Mouse (Mus musculus): Measurements from ENCODE around the gene Lyz2. TPM values are rescaled to one million over a fixed set of nuclear protein-coding genes. Genes with fewer than 3 reads are reported as not detected.

The Lyz2 gene
- 86.6 and 87.8 TPM in 2 replicates for polyA plus RNA-seq (2015; fragmentation: Nextera tagmentation; extraction: Ambion mirVana)

DNA sequence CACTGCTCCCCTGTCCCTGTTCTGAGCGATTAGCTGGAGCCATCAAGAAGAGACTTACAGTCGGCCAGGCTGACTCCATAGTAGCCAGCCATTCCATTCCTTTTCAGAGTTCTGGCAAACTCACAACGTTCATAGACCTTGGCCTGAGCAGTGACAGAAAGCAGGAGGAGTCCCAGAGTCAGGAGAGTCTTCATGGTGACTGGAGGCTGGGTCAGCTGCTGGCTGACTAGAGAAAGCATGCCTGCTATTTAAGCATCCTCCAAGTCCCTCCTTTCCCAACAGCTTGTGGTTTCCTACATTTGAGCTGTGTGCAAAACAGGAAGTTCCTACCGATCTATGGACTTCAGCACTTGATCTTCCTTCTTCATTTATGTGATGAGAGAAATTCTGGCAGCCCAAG, at the start of gene Lyz2:
Lyz2 (minus strand) TSS at position 273 of the 400 bp plus-strand sequence.
- H3K4me1 ChIP-seq (ENCODE audit: control insufficient read depth, insufficient read depth, low read length), result peaks cover 6% of the 10 kb centered on the region
- H3K9me3 ChIP-seq (replicated peaks; ENCODE audit: control insufficient read depth, low read length), result no peaks in the 10 kb centered on the region
- no peak within 1 kb of the TSS for H3K4me3 ChIP-seq (ENCODE audit: low read length)
- 31% methylated on average over 4 of the region's 4 CpGs for WGBS
- no peak for ATAC-seq (replicated peaks; ENCODE audit: extremely low read depth, insufficient read depth, low FRiP score)
- no peak within 1 kb of the TSS for H3K4me2 ChIP-seq (ENCODE audit: low read depth, low read length)
- no peaks in the 10 kb centered on the region for H3K36me3 ChIP-seq (ENCODE audit: control insufficient read depth, insufficient read depth)
- 0 out of 2 replicates have a peak, but pooled peaks cover 2% of the 10 kb centered on the region for H3K27me3 ChIP-seq (ENCODE audit: control insufficient read depth, insufficient read depth, low read length)
- no peak within 1 kb of the TSS for H3K27ac ChIP-seq (ENCODE audit: low read length)
- no peak within 1 kb of the TSS for H3K9ac ChIP-seq (ENCODE audit: low read length)

DNA sequence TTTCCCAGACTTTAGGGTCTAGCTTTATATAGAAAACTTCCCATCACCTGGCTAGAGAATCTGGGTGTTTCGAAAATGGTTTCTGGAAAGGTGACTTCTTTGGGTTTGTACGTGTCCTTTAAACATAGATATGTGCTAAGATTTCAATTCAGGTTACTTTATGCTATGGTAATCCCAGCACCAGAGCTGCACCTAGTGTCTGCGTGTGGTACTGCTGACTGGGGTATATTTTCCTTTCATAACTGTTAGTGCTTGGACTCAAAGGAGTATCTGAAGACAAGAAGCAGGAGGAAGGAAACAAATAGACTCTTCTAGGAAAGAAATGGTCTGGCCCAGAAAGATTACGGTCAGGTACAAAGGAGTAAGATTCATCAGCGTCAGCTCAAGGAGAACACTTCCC, 48.4 kb upstream of the Lyz2 start:
- H3K4me3 ChIP-seq (ENCODE audit: low read length), result no peak overlapping the region
- H3K9me3 ChIP-seq (replicated peaks; ENCODE audit: control insufficient read depth, low read length), result no peaks in the 10 kb centered on the region
- H3K27ac ChIP-seq (ENCODE audit: low read length), result no peak overlapping the region
- no peak overlapping the region for H3K4me2 ChIP-seq (ENCODE audit: low read depth, low read length)
- no peak overlapping the region for H3K9ac ChIP-seq (ENCODE audit: low read length)
- ATAC-seq (replicated peaks; ENCODE audit: extremely low read depth, insufficient read depth, low FRiP score), result no peak
- peaks cover 5% of the 10 kb centered on the region for H3K4me1 ChIP-seq (ENCODE audit: control insufficient read depth, insufficient read depth, low read length)
- WGBS, result 67% methylated on average over 5 of the region's 5 CpGs
- H3K36me3 ChIP-seq (ENCODE audit: control insufficient read depth, insufficient read depth), result no peaks in the 10 kb centered on the region
- no peaks in the 10 kb centered on the region for H3K27me3 ChIP-seq (ENCODE audit: control insufficient read depth, insufficient read depth, low read length)

- Histone ChIP-seq H3K27ac (ENCODE audit: low read length) (no peak overlapping the region), H3K9me3 (replicated peaks; ENCODE audit: control insufficient read depth, low read length) (no peaks in the 10 kb centered on the region), H3K9ac (ENCODE audit: low read length) (no peak overlapping the region), H3K4me3 (ENCODE audit: low read length) (no peak overlapping the region), H3K36me3 (ENCODE audit: control insufficient read depth, insufficient read depth) (no peaks in the 10 kb centered on the region), H3K4me2 (ENCODE audit: low read depth, low read length) (no peak overlapping the region), H3K4me1 (ENCODE audit: control insufficient read depth, insufficient read depth, low read length) (peaks cover 3% of the 10 kb centered on the region), H3K27me3 (ENCODE audit: control insufficient read depth, insufficient read depth, low read length) (no peaks in the 10 kb centered on the region)
- WGBS, result 81% methylated on average over 7 of the region's 7 CpGs
- no peak for ATAC-seq (replicated peaks; ENCODE audit: extremely low read depth, insufficient read depth, low FRiP score)
These were observed 41.7 kb upstream of the Lyz2 start for GRCm38 (mm10) chr10:117323782-117324181.

- Histone ChIP-seq H3K4me2 (ENCODE audit: low read depth, low read length) (no peak overlapping the region), H3K4me1 (ENCODE audit: control insufficient read depth, insufficient read depth, low read length) (no peaks in the 10 kb centered on the region), H3K27me3 (ENCODE audit: control insufficient read depth, insufficient read depth, low read length) (no peaks in the 10 kb centered on the region), H3K9ac (ENCODE audit: low read length) (no peak overlapping the region), H3K36me3 (ENCODE audit: control insufficient read depth, insufficient read depth) (no peaks in the 10 kb centered on the region), H3K9me3 (replicated peaks; ENCODE audit: control insufficient read depth, low read length) (no peaks in the 10 kb centered on the region), H3K27ac (ENCODE audit: low read length) (no peak overlapping the region), H3K4me3 (ENCODE audit: low read length) (no peak overlapping the region)
- 90% methylated on average over 5 of the region's 5 CpGs for WGBS
- ATAC-seq (replicated peaks; ENCODE audit: extremely low read depth, insufficient read depth, low FRiP score), result no peak
These were observed 40.5 kb upstream of the Lyz2 start for GRCm38 (mm10) chr10:117322630-117323029.

DNA sequence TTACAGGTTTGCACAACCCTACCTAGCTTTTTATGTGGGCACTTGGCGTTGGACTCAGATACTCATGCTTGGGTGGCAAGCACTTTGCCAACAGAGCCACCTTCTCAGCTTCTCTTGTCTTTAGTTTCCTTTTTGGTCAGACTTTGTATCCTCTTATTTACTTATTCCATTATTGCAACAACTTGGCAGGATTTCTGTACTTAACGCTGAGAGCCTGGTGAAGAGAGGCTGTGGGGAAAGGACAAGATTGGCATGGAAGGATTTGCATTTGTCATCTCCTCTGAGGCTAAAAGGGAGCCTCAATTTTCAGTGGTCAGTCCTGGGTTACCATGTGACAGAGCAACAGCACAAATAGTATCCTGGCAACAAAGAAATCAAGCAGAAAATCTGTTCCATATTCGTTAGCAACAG, 38.5 kb upstream of the Lyz2 start:
- Histone ChIP-seq H3K36me3 (ENCODE audit: control insufficient read depth, insufficient read depth) (no peaks in the 10 kb centered on the region), H3K4me1 (ENCODE audit: control insufficient read depth, insufficient read depth, low read length) (no peaks in the 10 kb centered on the region), H3K4me2 (ENCODE audit: low read depth, low read length) (no peak overlapping the region), H3K9me3 (replicated peaks; ENCODE audit: control insufficient read depth, low read length) (no peaks in the 10 kb centered on the region), H3K27me3 (ENCODE audit: control insufficient read depth, insufficient read depth, low read length) (no peaks in the 10 kb centered on the region), H3K27ac (ENCODE audit: low read length) (no peak overlapping the region), H3K4me3 (ENCODE audit: low read length) (no peak overlapping the region), H3K9ac (ENCODE audit: low read length) (no peak overlapping the region)
- no peak for ATAC-seq (replicated peaks; ENCODE audit: extremely low read depth, insufficient read depth, low FRiP score)
- WGBS, result 81% methylated on average over 3 of the region's 3 CpGs

DNA sequence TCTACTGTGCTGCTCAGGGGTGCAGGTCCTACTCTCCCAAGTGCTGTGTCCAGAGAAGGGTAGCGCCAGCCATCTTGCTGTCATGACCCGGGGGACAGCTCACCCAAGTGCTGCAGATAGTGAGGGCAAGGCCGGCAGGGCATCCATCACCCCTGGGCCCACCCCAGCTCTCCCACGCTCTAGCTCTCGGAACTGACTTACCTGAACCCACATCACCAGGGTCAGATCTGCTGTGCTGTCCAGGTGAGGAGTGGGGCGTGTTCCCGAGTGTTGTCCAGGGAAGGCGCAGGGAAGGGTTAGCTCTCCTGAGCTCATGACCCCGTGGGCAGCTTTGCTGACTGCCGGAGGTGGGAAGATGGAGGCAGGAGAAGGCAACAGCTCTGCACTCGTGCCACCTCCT, 34.3 kb upstream of the Lyz2 start:
- Histone ChIP-seq H3K4me3 (ENCODE audit: low read length) (no peak overlapping the region), H3K9ac (ENCODE audit: low read length) (no peak overlapping the region), H3K9me3 (replicated peaks; ENCODE audit: control insufficient read depth, low read length) (no peaks in the 10 kb centered on the region), H3K4me2 (ENCODE audit: low read depth, low read length) (no peak overlapping the region), H3K27me3 (ENCODE audit: control insufficient read depth, insufficient read depth, low read length) (no peaks in the 10 kb centered on the region), H3K36me3 (ENCODE audit: control insufficient read depth, insufficient read depth) (no peaks in the 10 kb centered on the region), H3K27ac (ENCODE audit: low read length) (no peak overlapping the region), H3K4me1 (ENCODE audit: control insufficient read depth, insufficient read depth, low read length) (no peaks in the 10 kb centered on the region)
- 89% methylated on average over 11 of the region's 11 CpGs for WGBS
- no peak for ATAC-seq (replicated peaks; ENCODE audit: extremely low read depth, insufficient read depth, low FRiP score)

DNA sequence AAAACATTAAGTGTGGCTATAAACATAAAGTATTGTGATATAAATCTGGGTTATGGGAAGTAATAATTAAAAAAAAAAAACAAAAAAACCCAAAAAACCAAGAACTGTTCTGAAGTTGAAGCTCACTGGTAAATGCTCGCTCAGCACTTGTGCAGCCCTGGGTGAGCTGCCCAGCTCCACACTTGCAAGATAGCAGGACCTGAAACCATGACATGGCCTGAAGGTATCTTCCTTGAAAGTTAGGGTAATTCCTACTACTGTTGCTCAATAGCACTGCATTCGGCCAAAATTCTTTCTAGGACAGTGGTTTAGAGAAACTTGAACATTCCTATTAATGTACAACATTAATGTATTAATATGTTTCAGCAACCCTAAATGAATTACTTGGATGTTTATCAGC, 31.0 kb upstream of the Lyz2 start:
- Histone ChIP-seq H3K27me3 (ENCODE audit: control insufficient read depth, insufficient read depth, low read length) (no peaks in the 10 kb centered on the region), H3K27ac (ENCODE audit: low read length) (no peak overlapping the region), H3K4me3 (ENCODE audit: low read length) (no peak overlapping the region), H3K36me3 (ENCODE audit: control insufficient read depth, insufficient read depth) (no peaks in the 10 kb centered on the region), H3K4me2 (ENCODE audit: low read depth, low read length) (no peak overlapping the region), H3K9ac (ENCODE audit: low read length) (no peak overlapping the region), H3K4me1 (ENCODE audit: control insufficient read depth, insufficient read depth, low read length) (no peaks in the 10 kb centered on the region), H3K9me3 (replicated peaks; ENCODE audit: control insufficient read depth, low read length) (no peaks in the 10 kb centered on the region)
- no peak for ATAC-seq (replicated peaks; ENCODE audit: extremely low read depth, insufficient read depth, low FRiP score)
- 85% methylated on average over 2 of the region's 2 CpGs for WGBS

DNA sequence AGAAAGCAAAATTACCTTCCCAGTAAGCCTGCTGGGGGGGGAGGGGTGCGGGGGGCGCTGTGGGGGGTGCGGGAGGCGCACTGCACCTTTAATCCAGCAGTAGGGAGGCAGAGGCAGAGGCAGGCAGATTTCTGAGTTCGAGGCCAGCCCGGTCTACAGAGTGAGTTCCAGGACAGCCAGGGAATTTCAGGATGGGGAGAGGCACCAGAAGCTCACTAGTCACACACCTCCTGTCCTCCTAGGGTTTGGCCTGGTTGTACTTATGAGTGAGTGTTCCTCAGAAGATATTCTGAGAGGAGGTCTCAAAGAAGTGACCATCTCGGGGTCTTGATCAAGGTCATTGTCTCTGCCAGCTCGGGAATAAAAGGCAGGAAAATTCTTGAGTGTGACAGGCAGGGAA, 30.0 kb upstream of the Lyz2 start:
- Histone ChIP-seq H3K4me1 (ENCODE audit: control insufficient read depth, insufficient read depth, low read length) (no peaks in the 10 kb centered on the region), H3K36me3 (ENCODE audit: control insufficient read depth, insufficient read depth) (no peaks in the 10 kb centered on the region), H3K27me3 (ENCODE audit: control insufficient read depth, insufficient read depth, low read length) (no peaks in the 10 kb centered on the region), H3K4me2 (ENCODE audit: low read depth, low read length) (no peak overlapping the region), H3K9ac (ENCODE audit: low read length) (no peak overlapping the region), H3K4me3 (ENCODE audit: low read length) (no peak overlapping the region), H3K9me3 (replicated peaks; ENCODE audit: control insufficient read depth, low read length) (no peaks in the 10 kb centered on the region), H3K27ac (ENCODE audit: low read length) (no peak overlapping the region)
- 66% methylated on average over 8 of the region's 8 CpGs for WGBS
- ATAC-seq (replicated peaks; ENCODE audit: extremely low read depth, insufficient read depth, low FRiP score), result no peak

GRCm38 (mm10) chr10:117304371-117304770, 22.2 kb upstream of the Lyz2 start:
- H3K27me3 ChIP-seq (ENCODE audit: control insufficient read depth, insufficient read depth, low read length), result no peaks in the 10 kb centered on the region
- ATAC-seq (replicated peaks; ENCODE audit: extremely low read depth, insufficient read depth, low FRiP score), result no peak
- WGBS, result 76% methylated on average over 5 of the region's 5 CpGs
- no peak overlapping the region for H3K4me3 ChIP-seq (ENCODE audit: low read length)
- no peak overlapping the region for H3K27ac ChIP-seq (ENCODE audit: low read length)
- H3K36me3 ChIP-seq (ENCODE audit: control insufficient read depth, insufficient read depth), result no peaks in the 10 kb centered on the region
- no peaks in the 10 kb centered on the region for H3K4me1 ChIP-seq (ENCODE audit: control insufficient read depth, insufficient read depth, low read length)
- no peak overlapping the region for H3K9ac ChIP-seq (ENCODE audit: low read length)
- H3K4me2 ChIP-seq (ENCODE audit: low read depth, low read length), result no peak overlapping the region
- H3K9me3 ChIP-seq (replicated peaks; ENCODE audit: control insufficient read depth, low read length), result no peaks in the 10 kb centered on the region

- Histone ChIP-seq H3K4me1 (ENCODE audit: control insufficient read depth, insufficient read depth, low read length) (no peaks in the 10 kb centered on the region), H3K4me3 (ENCODE audit: low read length) (no peak overlapping the region), H3K4me2 (ENCODE audit: low read depth, low read length) (no peak overlapping the region), H3K27me3 (ENCODE audit: control insufficient read depth, insufficient read depth, low read length) (no peaks in the 10 kb centered on the region), H3K9ac (ENCODE audit: low read length) (no peak overlapping the region), H3K9me3 (replicated peaks; ENCODE audit: control insufficient read depth, low read length) (no peaks in the 10 kb centered on the region), H3K27ac (ENCODE audit: low read length) (no peak overlapping the region), H3K36me3 (ENCODE audit: control insufficient read depth, insufficient read depth) (no peaks in the 10 kb centered on the region)
- ATAC-seq (replicated peaks; ENCODE audit: extremely low read depth, insufficient read depth, low FRiP score), result no peak
- 72% methylated on average over 1 of the region's 1 CpGs for WGBS
These were observed 19.6 kb upstream of the Lyz2 start for GRCm38 (mm10) chr10:117301688-117302087.
